Mouse (Mus musculus): ENCODE data around the gene Mrpl51. TPM values are rescaled to one million over a fixed set of nuclear protein-coding genes. Genes with fewer than 3 reads are reported as not detected.

Mrpl51 gene
- 40.1 and 54.4 TPM in 2 replicates for total RNA-seq (2015; ENCODE audit: low replicate concordance)
- total RNA-seq (2017; ENCODE audit: low replicate concordance) = 16.4 and 29.8 TPM in 2 replicates

DNA sequence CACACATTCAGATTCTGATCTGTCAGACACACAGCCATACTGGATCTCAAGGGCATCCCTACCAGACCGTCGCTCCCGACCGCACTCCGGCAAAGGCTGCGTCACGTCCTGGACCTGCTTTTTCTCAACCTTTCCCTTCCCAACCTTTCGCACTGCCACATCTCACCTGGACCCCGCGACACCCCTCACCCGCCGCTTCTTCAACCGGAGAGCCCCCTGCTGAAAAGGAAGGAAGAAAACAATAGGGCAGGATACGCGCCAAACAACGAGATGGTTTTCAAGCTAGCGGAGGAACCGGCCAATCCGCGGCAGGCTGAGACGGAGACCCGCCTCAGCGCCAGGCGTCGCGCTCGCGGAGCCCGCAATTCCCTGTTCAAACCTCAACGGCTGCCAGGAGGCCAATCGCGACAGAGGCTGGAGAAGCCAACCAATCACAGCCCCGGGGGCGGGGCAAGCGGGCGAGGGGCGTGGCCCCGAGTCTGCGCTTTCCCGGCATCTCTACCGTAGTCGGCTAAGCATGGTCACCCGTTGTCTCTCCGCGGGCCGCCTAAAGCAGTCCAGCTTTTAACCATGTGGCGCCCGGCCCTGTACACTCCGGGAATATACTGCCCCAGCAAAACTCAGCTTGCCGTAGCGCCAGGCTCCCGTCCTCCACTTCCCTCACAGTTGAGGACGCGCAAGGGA is at the start of gene Mrpl51, which contains the start of gene Ncapd2:
Gene Mrpl51, plus strand, starts transcription at position 470 of the 684 bp plus-strand sequence.
Gene Ncapd2, minus strand, starts transcription at position 370 of the 684 bp plus-strand sequence.
- peak; percentile 90 for ATAC-seq (replicated peaks; ENCODE audit: low FRiP score, poor library complexity, severe bottlenecking)

- no peak for ATAC-seq (replicated peaks; ENCODE audit: low FRiP score, poor library complexity, severe bottlenecking)
These were observed 49.2 kb upstream of the Mrpl51 start for GRCm38 (mm10) chr6:125142436-125142835.

DNA sequence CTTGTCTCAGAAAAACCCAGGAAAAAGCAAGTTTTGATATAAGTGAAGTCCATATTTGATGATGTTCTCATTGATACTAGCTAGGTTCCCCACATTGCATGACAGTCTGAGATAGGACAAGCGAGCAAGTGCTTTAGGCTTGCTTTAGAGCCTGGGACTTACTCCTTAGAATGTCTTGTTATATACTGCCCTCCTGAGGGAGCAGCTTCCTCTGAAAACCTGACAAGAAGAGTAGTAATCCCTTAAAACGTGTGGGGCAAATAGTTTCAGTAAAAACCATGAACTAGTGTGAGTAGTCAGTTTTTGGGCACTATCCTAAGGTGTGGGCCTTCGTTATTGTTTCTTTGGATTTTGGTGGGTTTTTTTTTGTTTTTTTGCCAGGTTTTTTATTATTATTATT is 48.5 kb upstream of the Mrpl51 start:
- ATAC-seq (replicated peaks; ENCODE audit: low FRiP score, poor library complexity, severe bottlenecking) = no peak

DNA sequence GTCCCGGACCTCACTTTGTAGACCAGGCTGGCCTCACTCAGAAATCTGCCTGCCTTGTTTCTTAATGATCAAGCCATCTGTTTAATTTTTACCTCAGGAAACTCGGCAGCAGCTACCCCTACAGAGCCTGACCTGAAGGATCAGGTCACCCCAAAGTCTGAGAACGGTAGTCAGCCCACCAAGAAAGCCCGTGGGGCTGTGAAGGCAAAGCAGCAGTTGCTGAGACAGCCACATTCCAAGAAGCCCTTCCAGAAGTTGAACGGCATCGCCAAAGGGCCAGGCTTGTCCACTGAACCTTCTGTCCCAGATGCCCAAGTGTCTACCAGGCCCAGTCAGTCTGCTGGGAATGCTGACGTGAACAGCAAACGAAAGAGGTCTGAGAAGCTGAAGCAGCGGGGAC is 47.7 kb upstream of the Mrpl51 start:
- no peak for ATAC-seq (replicated peaks; ENCODE audit: low FRiP score, poor library complexity, severe bottlenecking)

DNA sequence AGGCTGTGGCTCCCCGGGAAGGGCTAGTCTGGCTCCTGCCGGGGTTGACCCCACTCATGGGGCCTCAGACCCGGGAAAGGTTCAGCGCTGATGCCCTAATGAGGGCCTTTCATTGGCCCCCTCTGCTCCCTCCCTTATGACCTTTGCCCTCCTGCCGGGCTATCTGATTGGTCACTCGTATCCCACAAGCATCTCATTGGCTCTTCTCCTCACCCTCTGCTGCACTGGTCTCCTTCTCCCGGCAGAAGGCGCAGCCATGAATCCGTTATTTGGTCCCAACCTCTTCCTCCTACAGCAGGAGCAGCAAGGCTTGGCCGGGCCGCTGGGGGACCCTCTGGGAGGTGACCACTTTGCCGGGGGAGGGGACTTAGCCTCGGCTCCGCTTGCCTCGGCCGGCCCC is 46.6 kb upstream of the Mrpl51 start, which contains the start of gene Iffo1:
Gene Iffo1, plus strand, starts transcription at position 241 of the 400 bp plus-strand sequence.
- ATAC-seq (replicated peaks; ENCODE audit: low FRiP score, poor library complexity, severe bottlenecking) = peak; percentile 94

GRCm38 (mm10) chr6:125145479-125145951 is 46.1 kb upstream of the Mrpl51 start:
- peak; percentile 51; the same call in 1 of the 2 replicates for ATAC-seq (replicated peaks; ENCODE audit: low FRiP score, poor library complexity, severe bottlenecking)

DNA sequence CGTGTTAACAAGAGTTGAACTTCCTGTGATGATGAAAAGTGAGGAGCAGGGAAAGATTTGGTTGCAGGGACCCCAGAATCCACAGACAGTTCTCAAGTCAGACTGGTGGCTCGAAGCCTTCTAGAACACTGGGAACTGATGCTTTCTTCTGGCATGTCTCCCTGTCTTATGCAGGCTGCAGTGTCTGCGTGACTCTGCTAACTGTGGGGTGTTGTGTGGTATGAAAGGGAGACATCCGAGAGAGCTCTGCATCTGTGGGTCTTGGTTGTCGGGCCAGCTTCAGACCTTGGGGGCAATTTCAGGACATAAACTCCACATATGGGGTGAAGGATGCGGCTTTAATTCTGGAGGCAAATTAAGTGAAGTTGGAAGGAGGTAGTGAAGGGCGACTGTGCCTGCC is 45.5 kb upstream of the Mrpl51 start:
- no peak for ATAC-seq (replicated peaks; ENCODE audit: low FRiP score, poor library complexity, severe bottlenecking)

GRCm38 (mm10) chr6:125146797-125147196 is 44.8 kb upstream of the Mrpl51 start:
- ATAC-seq (replicated peaks; ENCODE audit: low FRiP score, poor library complexity, severe bottlenecking) = no peak

- ATAC-seq (replicated peaks; ENCODE audit: low FRiP score, poor library complexity, severe bottlenecking) = no peak
These were observed 44.3 kb upstream of the Mrpl51 start for GRCm38 (mm10) chr6:125147329-125147728.

- no peak for ATAC-seq (replicated peaks; ENCODE audit: low FRiP score, poor library complexity, severe bottlenecking)
These were observed 43.2 kb upstream of the Mrpl51 start for GRCm38 (mm10) chr6:125148251-125148925.

GRCm38 (mm10) chr6:125148926-125149568 is 42.6 kb upstream of the Mrpl51 start:
- no peak for ATAC-seq (replicated peaks; ENCODE audit: low FRiP score, poor library complexity, severe bottlenecking)

- ATAC-seq (replicated peaks; ENCODE audit: low FRiP score, poor library complexity, severe bottlenecking) = no peak
These were observed 42.0 kb upstream of the Mrpl51 start for GRCm38 (mm10) chr6:125149569-125149950.

GRCm38 (mm10) chr6:125152212-125153017 is 39.2 kb upstream of the Mrpl51 start:
- no peak for ATAC-seq (replicated peaks; ENCODE audit: low FRiP score, poor library complexity, severe bottlenecking)

DNA sequence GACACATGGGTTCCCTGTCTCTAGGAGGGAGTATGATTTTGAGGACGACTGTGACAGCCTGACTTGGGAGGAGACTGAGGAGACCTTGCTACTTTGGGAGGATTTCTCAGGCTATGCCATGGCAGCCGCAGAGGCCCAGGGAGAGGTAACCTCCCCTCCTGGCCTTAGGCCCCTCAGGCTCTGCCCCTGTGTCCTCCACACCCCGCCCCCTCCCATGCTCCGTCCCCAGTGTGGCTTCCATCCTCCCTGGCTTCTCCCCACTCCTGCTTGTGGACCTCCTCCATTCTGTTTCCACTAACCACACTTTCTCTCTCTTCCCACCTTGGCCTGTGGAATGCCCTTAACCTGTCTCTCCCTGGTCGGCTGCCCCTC is 38.6 kb upstream of the Mrpl51 start:
- no peak for ATAC-seq (replicated peaks; ENCODE audit: low FRiP score, poor library complexity, severe bottlenecking)

DNA sequence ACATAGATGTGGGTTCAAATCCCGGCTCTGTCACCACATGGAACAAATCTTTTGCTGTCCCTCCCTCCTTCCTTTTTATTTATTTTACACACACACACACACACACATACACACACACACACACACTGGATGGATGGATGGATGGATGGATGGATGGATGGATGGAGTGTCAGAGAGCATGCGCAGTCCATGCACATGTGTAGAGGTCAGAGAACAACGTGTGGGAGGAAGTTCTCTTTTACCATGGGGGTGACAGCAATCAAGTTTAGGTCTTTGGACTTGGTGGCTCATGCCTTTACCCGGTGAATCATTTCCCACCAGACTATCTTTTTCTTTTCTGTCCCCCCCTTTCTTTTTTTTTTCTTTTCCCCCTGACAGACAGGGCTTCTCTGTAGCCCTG is 37.9 kb upstream of the Mrpl51 start:
- no peak for ATAC-seq (replicated peaks; ENCODE audit: low FRiP score, poor library complexity, severe bottlenecking)

DNA sequence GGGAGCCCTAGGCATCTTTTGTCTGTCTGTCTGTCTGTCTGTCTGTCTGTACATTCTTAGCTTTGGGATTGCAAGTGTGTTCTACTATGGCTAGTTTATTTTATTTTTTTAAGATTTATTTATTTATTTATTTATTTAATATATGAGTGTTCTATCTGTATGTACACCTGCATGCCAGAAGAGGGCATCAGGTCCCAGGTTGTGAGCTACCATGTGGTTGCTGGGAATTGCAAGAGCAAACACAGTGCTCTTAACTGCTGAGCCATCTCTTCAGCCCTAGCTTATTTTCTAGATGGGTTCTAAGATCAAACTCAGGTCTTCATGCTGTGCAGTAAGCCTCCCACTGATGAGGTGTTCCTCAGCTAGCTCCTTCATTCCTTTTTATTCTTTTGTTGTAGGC is 37.1 kb upstream of the Mrpl51 start:
- no peak for ATAC-seq (replicated peaks; ENCODE audit: low FRiP score, poor library complexity, severe bottlenecking)

DNA sequence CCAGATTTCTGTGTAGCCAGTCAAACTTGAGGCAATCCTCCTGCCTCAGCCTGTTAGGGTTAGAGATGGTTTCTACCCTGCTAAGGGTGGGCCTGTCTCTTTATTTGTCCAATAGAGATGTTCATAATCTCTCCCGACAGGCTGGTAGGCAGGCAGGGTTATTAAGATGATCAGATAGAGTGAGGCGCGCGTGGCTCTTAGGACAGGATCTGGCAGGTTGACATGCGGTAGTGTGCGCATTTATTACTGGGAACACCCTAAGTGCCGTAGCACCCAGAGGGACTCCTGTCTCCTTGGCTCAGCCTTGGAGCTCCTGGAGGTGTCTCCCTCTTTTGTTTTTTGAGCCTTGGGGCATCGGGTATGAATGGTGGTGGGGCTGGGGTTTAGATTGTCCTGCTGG is 36.3 kb upstream of the Mrpl51 start:
- no peak for ATAC-seq (replicated peaks; ENCODE audit: low FRiP score, poor library complexity, severe bottlenecking)

DNA sequence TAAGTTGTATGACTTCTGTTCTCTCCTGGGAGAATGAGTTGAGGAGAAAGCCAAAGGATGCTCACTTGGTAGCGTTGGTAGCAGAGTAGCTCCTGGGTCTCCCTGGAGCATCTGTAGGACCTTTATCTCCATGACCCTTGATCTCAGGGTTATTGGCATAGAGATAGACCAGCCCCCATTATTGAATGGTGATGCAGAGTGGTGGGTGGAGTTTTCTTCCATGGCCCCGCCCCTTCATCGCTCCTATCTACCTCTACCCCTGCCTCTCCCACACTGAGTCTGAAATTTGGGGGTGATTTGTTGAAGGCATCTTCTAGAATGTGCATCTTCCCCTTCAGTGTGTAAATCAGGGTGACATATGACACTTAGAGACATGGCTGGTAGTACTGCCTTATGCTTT is 35.1 kb upstream of the Mrpl51 start:
- no peak for ATAC-seq (replicated peaks; ENCODE audit: low FRiP score, poor library complexity, severe bottlenecking)

- ATAC-seq (replicated peaks; ENCODE audit: low FRiP score, poor library complexity, severe bottlenecking) = no peak
These were observed 34.5 kb upstream of the Mrpl51 start for GRCm38 (mm10) chr6:125156903-125157614.
